Mouse (Mus musculus): ENCODE results near the gene Pdzd8.

Gene Pdzd8

DNA sequence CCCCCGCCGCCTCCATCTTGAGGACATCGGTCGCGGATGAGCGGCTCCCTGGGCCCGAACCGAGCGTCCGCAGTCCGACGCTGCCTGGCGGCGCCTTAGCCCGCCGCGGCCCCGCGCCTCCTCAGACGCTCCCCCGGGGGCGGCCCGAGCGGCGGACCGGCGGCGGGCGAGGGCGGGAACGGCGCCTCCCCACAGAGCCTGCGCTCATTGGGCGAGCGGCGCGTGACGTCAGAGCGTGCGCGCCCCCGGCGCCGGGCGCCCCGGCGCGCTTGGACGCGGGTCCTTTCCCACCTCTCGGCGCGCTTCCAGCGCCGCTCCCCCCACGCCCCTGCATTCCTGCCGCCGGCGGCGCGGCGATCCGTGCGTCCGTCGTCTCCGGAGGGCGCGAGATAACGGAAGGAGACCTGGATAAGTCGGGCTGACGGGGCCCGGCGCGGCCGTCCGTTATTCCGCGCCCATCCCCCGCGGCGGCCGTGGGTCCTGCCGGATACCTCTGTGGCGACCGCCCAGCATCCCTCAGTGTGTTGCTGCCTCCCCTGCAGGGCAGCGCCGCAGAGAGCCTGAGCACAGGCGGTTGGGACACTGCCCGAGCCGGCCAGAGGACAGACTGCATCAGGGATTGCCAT, at the start of gene Pdzd8:
Gene Pdzd8, minus strand, starts transcription at position 123 of the 626 bp plus-strand sequence.
- peak; percentile 93 to 96 for DNase-seq

DNA sequence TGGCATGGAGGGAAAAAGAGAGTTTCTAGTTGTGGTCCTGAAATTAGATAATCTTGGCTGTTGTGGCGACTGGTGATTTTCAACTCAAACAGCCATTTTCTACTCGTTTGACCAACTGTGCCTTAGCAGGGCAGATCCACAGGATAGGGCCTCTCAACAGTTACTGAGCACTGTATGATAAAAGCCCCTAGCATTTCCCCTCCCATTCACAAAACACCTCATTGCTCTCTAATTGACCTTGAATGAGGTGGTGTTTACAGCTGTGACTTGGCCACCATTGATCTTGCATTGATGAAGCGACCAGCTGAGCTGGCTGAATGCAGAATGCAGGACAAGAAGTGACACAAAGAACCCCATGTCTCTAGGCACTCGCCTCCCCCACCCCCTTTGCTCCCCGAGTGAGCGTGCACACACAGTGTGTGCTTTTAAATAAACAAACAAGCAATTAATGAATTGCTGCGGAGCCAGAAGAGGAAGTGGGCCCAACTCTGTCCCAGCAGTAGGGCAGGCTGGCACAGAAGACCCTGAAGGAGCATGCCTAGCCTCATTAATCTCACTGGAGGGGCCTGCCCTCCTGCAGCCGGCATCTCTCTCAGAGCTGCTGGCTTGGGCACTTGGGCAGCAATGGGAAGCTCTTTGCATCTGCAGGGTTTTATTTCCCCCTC, 48.3 kb upstream of the Pdzd8 start:
- DNase-seq, result no peak

DNA sequence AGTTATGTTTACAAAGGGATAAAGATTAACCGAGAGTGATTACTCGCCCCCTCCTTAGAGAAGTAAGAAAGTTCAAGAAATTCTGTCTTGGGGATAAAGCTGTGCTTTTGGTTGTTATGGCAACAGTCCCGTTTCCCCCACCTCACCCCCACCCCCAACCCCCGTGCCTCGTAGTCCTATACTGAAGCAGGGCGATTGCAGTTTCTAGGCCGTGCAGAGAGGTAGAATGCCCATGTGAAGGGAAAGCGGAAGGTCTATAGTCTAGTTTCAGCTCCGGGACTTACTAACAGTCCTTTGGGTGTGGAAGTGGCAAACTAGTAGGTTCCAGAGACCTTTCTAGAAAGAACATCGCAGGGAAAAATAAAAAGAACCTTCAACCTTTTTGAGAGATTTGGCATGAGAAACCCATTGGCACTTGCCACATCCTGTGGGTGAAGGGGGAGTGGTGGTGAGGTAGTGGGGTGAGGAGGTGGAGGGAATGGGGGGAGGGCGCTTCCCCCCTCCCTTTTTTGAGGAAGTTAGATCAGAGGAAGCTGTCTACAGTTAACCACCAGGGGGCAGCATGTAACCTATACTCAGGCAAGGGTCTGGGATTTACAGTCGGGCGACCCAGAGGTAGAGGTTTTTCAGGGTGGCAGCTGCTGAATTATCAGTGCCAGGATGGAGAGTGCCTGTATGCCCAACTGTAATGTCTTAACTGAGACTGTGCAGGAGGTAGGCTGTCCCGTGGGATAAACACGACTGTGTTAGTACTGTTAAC, 43.4 kb upstream of the Pdzd8 start:
- DNase-seq, result peak; percentile 45 to 75

DNA sequence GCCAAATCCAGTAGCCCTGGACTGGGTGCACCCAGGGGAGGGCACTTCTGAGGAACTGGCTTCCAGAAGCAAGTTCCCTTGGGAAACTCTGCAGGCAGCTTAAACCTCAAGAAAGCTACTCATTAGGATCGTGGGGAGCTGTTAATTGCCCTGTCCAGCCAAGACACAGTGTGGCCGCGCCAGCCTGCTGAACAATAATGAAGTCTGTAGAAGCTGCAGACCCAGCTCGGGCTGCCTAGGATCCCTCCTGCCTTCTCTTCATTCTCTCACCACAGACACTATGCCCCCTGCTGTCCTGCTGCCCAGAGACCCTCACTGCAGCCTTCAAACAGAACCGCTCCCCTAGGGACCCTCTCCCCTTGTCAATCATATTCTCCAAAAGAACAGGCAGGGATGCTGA, 42.8 kb upstream of the Pdzd8 start:
- DNase-seq, result no peak

DNA sequence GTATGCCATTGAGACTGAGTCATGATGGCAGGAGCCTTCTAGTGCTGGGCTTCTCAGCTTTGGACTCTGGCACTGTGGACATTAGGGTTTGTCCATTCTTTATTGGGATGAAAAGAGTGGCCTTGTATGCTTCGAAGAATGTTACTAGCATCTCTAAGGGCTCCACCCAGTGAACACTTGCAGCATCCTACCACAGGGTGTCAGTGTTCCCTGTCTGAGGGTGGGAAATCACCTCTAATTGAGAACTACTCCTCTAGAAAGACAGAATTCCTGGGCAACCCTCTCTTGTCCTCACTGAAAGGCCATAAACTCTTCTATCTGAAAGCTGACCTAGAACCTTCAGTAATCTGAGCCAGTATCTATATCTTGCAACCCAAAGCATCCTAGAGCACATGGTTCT, 41.6 kb upstream of the Pdzd8 start:
- DNase-seq, result peak in 1 of 2 experiments; percentile 30

DNA sequence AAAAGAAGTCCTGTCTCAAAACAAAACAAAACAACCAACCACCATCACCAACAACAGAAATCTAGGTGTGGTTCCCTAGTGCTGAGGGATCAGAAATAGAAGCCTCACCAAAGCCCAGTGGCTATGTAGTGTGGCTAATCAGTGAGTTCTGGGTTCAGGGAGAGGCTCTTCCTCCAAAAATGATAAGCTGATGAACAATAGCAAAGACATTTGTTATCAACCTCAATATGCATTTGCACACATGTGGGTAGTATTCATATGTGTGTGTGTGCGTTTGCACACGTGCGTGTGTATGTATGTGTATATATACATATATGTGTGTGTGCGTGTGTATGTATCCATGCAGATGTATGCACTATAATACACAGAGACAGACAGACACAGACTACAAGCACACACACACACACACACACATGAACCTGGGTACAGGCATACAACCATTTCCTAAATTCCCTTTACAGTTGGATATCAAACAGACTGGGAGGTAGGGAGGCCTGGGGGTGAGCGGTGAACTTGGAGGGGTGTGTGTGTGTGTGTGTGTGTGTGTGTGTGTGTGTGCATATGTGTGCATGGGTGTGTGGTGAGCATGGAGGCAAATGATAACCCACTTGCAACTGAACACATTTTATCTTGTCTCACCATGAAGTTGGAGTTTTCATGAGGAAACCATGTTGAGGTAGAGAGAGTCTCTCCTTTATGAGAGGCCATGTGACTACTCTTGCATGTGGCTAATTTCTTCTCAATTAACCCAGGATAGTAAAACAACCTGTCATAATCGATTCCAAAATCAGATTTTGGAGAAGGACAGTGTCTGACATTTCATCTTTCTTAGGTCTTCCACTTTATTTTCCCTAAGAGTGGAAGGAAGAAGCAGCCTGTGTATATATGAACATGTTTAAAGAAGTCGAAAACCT, 39.3 kb upstream of the Pdzd8 start:
- no peak for DNase-seq

DNA sequence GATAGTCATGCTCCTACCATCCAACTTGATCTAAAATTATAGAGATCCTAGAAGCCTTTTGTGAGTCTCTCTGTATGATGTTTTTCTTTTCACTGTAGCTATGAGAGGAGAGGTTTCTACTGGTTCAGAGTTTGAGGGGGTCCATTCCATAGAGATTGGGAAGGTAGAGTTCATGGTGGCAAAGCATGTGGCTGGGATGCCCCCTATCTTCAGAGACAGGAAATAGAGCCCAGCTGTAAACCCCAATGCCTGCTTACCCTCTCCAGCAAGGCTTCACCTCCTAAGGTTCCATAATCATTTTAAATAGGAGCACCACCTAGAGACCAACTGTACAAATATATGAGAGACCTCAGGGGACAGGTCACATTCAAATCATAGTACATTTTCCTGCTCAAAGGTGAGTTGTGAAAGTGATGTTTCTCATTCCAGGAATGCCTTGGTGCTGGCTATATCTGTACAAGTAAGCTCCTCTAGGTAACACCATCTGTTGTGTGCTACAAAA, 36.9 kb upstream of the Pdzd8 start:
- no peak for DNase-seq

DNA sequence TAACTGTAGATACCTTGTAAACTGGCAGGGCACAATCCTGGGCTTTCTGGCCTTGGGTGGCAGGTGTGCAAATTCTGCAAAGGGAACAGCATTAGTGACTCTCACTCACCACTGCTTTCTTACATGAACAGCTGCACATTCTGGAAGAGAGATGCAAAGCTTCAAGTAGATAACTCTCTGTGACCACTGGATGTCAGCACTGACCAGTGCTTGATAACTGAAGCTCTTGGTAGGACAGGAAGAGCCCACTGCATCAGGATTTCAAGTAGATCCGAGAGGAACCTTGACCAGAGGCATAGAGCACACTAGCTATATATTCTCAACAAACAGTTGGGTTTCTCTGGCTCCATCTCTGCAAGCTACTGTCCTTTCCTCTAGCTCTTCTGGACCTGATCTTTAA, 34.4 kb upstream of the Pdzd8 start:
- DNase-seq, result no peak

DNA sequence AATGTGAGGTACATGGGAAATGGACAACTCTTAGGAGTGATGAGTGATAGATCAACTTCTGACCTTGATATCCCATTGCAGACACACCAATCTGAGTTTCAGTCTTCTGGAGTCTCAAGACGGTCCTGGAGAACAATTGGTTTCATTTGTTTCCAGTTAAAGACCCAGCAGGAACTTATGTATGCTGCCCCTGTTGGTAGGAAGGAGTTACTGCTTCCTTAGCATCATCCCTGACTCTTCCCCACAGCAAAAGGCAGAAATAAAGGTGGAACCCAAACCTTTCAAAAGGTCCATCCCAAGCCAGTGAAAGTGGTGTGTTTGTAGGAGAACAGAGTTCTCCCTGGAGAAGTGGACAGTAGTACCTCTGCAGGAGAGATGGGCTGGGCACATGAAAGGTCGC, 30.9 kb upstream of the Pdzd8 start:
- no peak for DNase-seq

DNA sequence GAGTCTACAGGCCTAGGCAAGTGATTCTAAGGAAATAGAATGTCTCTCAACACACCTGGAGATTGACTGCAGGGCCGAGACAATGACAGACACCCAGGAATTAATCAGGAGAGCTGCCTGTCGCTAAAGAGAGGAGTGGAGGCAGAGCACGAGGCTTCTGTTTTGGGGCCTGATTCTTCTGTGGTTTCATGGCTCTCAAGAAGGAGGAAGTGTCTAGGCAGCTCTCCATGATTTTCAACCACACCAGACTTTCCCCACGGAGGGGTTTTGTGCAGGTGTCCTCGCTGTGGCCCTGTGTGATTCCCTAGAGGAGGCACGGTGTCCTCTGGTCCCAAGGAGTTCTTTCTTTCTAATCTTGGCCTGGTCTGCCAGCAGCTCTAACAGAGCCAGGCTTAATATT, 29.4 kb upstream of the Pdzd8 start:
- DNase-seq, result no peak

DNA sequence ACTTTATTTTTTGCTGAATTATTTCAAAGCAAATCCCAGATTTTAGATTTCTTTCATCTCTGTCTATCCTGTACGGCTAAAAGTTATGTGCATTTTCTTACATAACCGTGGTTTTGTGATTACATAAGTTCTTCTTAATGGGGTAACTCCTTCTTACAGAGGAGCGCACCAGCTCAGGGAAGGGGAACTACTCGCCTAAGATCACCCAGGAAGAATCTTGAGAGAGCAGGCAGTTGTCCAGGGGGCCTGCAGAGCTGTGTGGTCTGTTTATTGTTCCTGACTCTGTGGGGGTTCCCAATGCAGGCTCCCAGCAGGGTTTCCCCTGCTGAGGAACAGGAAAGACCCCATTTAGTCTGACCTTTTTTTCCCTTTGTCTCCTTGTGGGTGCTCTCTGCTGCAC, 27.3 kb upstream of the Pdzd8 start:
- no peak for DNase-seq

DNA sequence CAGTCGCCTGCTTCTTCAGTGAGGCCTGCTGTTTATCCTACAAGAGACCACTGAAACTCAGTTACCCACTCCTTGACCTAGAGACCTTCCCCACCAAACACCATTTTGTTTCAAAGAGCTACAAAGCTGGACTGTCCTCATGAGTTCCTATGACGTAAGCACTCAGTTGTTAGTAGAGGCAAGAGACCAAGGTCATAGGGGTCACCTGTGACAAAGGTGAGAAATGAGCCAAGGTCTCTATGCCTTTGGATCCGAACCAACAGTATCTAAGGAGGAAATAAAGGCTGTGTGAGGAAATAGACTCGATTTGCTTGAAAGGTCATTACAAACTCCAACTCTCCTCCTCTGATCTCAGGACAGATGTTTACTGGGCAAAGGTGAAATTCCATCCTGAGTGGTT, 25.4 kb upstream of the Pdzd8 start:
- no peak for DNase-seq

DNA sequence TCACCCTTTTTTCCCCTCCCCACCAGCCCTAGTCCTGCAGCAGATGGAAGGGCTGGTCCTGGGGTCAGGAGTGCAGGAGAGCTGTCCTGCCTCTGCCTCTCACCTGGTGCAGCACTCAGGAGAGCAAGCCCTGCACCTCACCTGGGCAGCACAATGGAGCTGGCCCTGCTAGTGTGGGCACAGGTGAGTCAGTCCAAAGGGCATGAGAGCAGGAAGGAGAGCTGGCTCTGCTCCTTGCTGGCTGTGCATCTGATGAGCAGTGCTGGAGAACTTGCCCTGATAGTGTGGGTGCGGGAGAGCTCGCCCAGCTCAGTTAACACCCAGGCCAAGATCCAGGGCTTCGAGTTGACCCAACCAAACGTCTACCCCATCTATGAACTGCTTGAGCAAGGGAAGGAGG, 22.3 kb upstream of the Pdzd8 start:
- DNase-seq, result no peak

DNA sequence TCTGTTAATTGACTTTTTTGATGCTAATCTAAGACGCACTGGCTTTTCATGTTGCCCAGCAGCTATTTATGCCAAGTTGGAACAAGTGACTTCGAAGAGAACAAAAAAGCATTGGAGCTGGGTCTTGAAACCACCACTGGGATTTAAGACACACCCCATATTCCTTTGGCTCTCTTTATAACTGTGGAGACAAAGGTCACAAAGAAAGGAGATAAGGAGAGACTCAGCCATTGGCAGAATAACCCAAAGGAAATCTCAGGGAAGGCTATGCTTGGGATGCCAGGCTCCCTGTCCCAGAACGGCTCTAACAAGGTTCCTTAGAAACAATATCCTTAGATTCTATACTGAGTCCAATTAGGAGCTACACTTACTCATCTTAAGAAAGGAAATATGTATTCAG, 21.1 kb upstream of the Pdzd8 start:
- no peak for DNase-seq

DNA sequence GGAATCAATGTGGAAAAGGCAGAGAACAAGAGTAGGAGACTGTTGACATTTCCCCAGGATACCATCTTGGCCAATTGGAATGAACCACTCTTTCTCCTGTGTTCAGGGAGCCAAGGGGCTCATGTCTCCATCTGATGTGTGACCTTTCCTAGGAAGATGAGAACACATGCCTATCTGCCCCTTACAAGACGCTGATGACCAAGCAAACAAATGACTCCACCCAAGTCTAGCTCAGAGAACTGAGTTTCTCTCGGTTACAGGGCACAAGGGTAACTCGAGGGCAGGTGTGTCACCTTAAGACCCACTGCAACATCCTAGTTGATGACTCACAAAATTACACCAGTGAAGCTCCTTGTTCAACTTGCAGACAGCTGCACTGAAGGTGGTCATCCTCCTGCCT, 18.1 kb upstream of the Pdzd8 start:
- DNase-seq, result no peak

DNA sequence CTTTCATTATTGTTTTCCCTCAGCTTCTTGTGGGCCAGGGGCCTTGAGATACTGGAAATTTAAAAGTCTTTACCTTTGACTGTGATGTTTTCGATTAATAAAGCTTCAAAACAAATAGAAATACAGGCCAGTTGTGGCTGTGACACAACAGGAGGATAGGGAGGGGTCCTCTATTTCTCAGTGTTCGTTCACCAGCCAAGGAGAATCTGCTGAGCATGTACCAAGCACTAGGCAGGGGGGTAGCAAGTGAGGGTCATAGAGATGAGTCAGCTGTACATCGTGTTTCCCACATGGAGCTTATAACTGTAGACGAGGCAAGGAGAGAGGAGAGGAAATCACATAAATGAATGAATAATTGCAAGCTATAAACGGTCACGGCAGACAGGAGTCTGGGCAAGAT, 17.1 kb upstream of the Pdzd8 start:
- no peak for DNase-seq

DNA sequence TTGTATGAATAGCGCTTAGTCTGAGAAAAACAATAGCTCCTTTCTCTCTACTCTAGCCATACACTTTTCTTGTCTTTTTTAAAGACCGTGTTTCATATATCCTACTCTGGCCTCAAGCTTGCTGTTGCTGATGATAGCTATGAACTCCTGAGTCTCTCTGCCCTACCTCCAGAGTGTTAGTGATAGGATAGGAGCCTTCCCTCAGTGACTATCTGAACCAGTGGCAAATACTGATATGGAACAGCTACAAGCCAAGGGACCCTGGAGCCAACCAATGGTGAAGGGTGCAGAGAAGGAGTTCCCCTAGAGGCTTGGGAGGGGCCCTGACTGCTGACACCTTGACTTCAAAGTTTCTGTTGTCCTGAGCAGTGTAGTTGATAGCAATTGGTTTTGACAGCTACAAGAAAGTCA, 14.9 kb upstream of the Pdzd8 start:
- DNase-seq, result no peak

DNA sequence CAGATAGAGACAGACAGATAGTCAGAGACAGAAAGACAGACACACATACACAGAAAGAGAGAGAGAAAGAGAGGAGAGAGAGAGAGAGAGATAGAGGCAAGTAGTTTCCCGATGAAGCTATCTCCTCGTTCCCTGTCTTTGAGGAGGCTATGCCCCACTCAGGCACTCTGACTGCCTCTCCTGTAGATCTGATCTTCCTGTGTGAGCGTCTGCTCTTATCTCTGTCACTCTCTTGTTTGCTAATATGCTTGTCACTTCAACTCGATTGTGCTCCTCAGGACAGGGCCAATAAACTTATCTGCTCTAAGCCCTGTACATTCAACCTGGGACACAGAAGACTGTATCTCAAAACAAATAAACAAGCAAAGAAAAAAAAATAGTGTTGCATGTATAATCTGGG, 13.6 kb upstream of the Pdzd8 start:
- no peak for DNase-seq

DNA sequence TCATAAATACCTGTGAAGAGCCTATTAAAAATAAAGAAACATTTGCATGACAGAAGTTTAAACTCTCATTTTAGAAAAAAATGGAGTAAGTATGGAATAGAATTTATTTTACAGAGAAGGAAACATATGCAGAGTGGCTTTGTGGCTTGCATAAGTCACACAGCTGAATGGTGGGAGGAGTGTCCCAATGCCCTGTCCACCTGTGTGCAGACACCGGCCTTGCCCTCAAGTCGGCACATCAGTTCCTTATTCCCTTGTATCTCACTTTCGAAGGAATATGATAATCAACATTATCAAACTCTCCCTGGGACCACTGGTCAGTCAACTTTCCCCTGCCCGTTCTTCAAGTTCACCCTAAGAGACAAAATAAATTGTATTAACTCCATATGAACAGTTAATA, 12.3 kb upstream of the Pdzd8 start:
- DNase-seq, result no peak

DNA sequence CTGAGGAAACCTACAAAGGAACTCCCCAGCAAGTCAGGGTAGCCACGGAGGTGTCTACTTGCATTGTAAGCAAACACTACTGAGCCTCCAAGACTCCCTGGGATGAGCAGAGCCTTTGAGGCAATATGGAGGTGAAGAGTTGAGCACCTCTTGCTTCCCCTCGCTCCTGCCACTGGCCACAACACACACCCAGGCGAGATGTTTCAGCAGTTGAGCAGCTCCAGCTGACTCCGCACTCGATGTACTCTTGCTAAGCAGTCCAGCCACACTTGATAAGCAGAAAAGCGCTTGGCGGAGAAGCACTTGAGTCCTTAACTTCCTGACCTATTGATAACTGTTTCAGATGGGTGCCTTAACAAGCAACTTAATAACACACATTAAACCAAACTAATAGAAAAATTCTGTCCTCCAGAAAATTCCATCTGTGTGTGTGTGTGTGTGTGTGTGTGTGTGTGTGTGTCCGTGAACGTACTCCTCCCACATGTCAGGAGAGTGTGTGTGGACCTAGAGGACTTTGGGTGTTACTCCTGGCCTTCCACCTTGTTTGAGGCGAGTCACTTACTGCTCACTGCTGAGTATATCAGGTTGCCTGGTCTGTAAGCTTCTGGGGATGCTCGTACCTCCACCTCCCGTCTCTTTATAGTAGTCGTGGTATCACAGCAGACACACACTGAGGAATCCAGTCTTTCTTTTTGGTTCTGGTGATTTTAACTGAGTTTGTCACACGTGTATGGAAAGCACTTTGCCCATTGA, 11.4 kb upstream of the Pdzd8 start:
- no peak for DNase-seq

DNA sequence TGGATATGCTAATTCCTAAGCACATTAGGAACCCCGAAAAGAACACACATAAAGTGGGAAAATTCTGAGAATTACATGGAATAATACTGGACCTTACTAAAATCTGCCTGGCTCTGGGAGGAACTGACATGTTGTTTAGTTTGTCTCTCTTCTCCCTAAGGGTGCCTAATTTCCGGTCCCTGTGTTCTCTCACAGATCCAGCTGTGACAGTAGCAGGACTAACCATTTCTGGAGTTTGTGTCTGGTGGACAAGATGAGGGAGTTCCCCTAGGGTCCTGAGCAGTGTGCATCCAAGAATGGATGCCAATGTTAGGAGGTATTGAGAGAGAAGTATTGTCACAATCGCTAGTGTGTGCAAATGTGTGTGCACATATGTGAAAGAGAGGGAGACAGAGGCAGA, 10.8 kb upstream of the Pdzd8 start:
- DNase-seq, result no peak

DNA sequence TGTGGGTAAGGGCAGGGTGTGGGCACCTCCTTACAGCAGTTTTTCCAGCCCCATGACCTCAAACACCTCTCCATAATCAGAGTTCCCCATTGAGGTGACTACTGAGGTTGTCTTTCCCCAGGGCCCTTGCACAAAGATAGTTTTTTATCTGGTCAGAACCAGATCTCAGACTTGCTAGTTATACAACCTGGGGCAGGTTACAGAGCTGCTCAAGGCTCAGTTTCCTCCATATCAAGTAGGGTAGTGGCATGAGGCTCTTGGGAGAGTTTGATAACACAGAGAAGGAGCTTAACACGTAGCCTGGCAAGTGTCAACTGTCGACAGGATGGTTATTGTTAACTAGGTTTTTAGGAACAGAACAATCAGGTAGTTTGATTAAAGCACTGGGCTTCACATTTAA, 9.3 kb upstream of the Pdzd8 start:
- no peak for DNase-seq
